Mouse (Mus musculus) kidney, adult 9 months (tissue): ENCODE results near the gene Scamp1.

ENCODE experiments used
- DNase-seq: peaks from one replicate; pipeline ENCODE4 v3.0.0; 2022

The Scamp1 gene

GRCm38 (mm10) chr13:94268201-94268600 is 17.5 kb downstream of the Scamp1 start:
- DNase-seq = no peak

GRCm38 (mm10) chr13:94267190-94267589 is 18.5 kb downstream of the Scamp1 start:
- DNase-seq = no peak

GRCm38 (mm10) chr13:94266530-94266929 is 19.1 kb downstream of the Scamp1 start:
- no peak for DNase-seq

GRCm38 (mm10) chr13:94265291-94265690 is 20.4 kb downstream of the Scamp1 start:
- DNase-seq = no peak

- DNase-seq = no peak
Observed at GRCm38 (mm10) chr13:94263943-94264342, 21.7 kb downstream of the Scamp1 start.

GRCm38 (mm10) chr13:94262551-94262950 is 23.1 kb downstream of the Scamp1 start:
- no peak for DNase-seq

- DNase-seq = no peak
Observed at GRCm38 (mm10) chr13:94261624-94262023, 24.0 kb downstream of the Scamp1 start.

GRCm38 (mm10) chr13:94260961-94261360 is 24.7 kb downstream of the Scamp1 start:
- no peak for DNase-seq

- no peak for DNase-seq
Observed at GRCm38 (mm10) chr13:94259210-94259609, 26.4 kb downstream of the Scamp1 start.

GRCm38 (mm10) chr13:94258530-94258929 is 27.1 kb downstream of the Scamp1 start:
- peak; percentile 54 for DNase-seq

GRCm38 (mm10) chr13:94257711-94258110 is 27.9 kb downstream of the Scamp1 start:
- no peak for DNase-seq

- peak; percentile 62 for DNase-seq
Observed at GRCm38 (mm10) chr13:94255176-94255575, 30.5 kb downstream of the Scamp1 start.

- no peak for DNase-seq
Observed at GRCm38 (mm10) chr13:94254286-94254685, 31.4 kb downstream of the Scamp1 start.

- no peak for DNase-seq
Observed at GRCm38 (mm10) chr13:94253052-94253451, 32.6 kb downstream of the Scamp1 start.

GRCm38 (mm10) chr13:94250761-94251160 is 34.9 kb downstream of the Scamp1 start:
- DNase-seq = no peak

GRCm38 (mm10) chr13:94250188-94250587 is 35.5 kb downstream of the Scamp1 start:
- DNase-seq = no peak

GRCm38 (mm10) chr13:94242897-94243296 is 42.8 kb downstream of the Scamp1 start:
- no peak for DNase-seq

GRCm38 (mm10) chr13:94241892-94242524 is 43.6 kb downstream of the Scamp1 start:
- peak; percentile 26 for DNase-seq

GRCm38 (mm10) chr13:94240873-94241272 is 44.8 kb downstream of the Scamp1 start:
- DNase-seq = no peak

- no peak for DNase-seq
Observed at GRCm38 (mm10) chr13:94240111-94240510, 45.5 kb downstream of the Scamp1 start.

GRCm38 (mm10) chr13:94239488-94239887 is 46.2 kb downstream of the Scamp1 start:
- no peak for DNase-seq

GRCm38 (mm10) chr13:94231871-94232270 is 53.8 kb downstream of the Scamp1 start:
- no peak for DNase-seq

GRCm38 (mm10) chr13:94224717-94225705 is 60.6 kb downstream of the Scamp1 start:
- DNase-seq = no peak

- DNase-seq = no peak
Observed at GRCm38 (mm10) chr13:94223609-94224008, 62.0 kb downstream of the Scamp1 start.
